Mouse (Mus musculus) testis, postnatal 10 days (tissue): Measurements from ENCODE around the gene Slc26a11.

ENCODE experiments used
- DNase-seq: peaks from one replicate; pipeline ENCODE4 v3.0.0; 2021; ENCODE audit warnings: low spot score

Slc26a11 gene

DNA sequence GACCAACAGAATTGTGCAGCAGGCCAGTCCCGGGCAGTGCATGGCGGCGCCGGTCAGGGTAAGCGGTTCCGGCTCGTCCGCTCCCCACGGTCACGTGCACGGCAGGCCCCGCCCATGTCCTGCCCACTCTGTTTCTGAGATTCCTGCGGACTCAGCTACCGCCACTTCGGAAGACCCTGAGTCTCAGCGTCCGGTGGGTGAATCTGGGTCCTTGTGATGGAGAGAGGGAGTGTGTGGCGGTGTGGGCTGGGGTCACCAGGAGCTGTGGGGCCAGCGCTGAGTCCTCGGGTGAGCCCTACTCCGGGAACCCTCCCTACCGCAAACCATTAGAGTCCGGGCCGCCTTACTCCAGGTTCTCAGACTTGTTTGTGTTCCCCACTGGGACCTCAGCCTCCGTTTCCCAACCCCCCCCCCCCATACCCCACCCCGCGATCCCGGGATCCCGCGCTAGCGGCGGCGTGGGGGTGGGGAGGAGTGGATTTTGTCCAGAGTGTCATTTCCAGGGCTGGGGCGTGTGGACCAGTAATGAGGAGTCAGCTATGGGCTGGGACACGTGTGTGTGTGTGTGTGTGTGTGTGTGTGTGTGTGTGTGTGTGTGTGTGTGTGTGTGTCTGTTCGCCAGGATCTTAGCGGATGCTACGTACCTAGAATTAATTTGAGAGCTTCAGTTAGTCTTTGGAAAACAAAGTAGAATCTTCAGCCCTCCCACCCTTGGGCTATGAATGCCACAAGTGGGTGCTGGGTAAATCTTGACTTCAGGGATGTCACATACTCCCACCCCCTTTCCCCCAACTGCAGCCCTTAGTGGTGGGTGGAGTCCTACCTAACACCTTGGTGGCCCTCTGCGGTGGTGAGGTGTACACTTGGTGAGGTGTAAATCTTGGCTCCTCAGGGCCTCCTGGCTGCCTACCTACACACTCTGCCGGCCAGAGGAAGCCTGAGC lies at the start of gene Slc26a11, which contains the start of gene Sgsh:
TSS of gene Slc26a11 (plus strand) at position 115 of the 943 bp plus-strand sequence.
TSS of gene Sgsh (minus strand) at position 94 of the 943 bp plus-strand sequence.
- peak; percentile 97 for DNase-seq

DNA sequence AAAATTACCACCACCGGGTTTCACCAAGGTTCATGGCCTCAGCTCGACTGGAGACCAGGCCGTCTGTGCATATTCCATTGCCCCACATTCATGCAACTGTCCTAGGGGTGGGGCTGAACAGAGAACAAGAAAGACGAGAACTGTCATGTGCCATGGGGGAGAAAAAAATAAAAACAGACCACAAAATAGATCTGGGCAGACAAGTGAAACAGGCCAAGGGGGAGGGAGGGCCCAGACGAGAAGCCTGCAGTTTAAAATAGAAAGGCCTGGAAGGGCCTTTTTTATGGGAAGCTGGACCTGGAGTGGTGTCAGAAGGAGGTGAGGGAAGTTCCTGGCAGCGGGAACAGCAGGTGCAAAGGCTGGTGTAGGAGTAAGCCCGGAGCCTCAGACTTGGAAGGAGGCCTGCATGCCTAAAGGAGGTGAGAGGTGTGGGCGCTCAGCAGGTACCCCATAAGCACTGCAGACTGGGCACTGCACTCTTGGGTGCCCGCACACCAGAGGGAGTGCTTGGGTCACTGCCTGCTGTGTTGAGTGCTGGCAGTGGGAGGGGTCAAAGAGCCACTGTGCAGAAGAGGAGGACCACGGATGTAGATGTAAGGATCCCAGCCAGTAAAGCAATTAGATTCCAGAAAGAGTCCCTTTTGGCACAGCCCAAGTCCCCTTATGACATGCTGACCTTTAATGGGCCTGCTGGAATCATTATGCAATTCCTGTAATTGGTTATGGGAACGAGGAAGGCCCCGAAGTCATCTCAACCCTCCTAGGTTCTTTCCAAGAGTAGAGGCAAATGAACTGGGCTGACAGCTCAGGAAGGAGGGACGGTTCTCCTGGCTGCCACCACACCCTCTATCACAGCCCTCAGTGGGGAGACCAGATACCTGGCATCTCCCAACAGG lies 48.3 kb upstream of the Slc26a11 start:
- DNase-seq = no peak

DNA sequence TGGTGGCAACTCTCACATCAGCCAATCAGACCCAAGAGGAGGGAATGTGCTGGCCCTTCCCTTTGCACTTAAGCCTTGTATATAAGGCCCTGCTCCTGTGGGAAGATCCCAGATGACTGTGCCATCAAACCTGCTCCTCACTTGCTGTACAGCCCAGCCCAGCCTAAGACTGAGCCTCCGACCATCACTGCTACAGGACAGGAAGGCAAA lies 47.8 kb upstream of the Slc26a11 start, which contains the start of gene Card14:
TSS of gene Card14 (plus strand) at position 111 of the 210 bp plus-strand sequence.
- no peak for DNase-seq

DNA sequence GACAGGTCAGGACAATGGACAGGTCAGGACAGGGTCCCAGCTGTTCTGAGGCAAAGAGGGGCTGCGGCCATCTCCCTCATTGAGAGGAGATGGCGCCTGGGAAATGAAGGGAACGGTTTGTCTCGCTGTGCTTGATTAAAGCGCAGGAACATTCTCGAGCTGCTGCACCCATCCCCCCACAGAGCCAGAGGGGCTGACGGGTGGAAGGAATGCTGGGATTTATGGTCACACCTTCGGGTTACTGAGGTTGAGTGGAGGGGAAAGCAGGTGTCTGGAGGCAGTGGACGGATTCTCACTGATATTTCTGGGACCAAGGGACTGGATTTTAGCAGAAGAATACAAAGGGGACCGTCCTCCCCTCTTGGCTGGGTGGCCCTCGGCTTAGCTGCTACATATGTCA lies 47.4 kb upstream of the Slc26a11 start:
- no peak for DNase-seq

DNA sequence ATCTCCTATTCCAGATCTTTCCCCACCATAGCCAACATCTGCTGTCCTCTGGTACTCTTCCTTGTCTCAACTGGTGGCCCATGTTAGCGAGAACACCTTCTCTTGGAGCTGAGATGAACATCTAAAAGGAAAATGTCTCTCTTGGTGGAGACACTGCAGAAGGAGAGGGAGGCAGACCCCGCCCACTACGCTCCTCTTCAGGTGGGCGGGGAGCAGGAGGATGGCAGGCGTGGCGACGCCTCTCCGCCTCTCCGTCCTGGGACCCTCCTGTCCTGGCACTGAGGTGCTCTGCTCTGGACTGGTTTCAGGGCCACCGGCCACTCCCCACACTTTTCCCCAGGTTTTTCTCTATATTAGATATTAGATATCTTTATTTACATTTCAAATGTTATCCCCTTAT lies 44.7 kb upstream of the Slc26a11 start:
- no peak for DNase-seq

DNA sequence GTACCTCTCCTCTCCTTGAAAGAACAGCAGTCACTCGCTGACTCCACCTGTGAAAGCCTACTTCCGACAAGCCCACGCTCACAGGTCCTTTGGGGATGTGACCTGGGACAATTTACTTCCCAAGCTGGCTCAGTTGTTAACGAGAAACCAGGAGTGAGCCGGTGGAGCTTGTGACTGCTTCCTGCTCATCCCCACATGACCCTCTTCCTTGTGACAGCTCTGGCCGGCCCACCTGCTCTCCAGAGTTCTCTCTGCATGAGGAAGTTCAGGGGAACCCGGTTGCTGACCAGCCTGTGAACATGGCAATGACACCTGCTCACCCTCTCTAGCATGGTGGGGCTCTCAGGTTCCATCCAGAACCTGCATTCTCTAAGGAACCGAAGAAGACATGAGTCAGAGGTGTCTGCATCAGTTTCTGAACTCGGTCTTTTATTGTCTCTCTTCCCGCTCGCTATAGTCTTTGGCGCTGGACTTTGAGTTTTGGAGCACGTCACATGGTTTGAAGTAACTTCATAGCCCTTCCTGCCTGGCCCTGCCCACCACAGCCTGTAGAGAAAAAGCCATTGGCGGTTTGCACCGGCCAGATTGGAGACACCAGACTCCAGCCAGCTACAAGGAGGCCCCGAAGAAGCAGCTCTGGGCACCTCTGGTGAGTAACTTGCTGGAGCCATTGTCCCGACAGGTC lies 41.0 kb upstream of the Slc26a11 start:
- DNase-seq = no peak

DNA sequence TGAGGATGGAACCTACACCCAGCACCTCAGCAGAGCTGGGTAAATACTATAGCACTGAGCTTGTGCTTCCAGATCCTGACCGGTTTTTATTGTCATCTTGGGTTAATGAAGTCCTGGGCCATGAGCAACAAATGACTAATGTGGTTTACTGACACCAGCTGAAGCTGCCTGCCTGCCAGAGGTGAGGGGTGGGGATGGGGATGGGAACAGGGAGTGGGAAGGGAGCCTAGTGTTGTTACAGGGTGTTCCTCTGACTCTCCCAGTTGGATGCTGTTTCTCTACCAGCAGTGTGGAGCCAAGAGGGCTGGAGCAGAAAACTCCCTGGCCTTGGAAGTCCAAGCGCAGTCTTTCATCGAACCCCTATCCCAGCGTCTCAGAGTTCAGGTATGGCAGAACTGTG lies 38.6 kb upstream of the Slc26a11 start:
- DNase-seq = peak; percentile 47

DNA sequence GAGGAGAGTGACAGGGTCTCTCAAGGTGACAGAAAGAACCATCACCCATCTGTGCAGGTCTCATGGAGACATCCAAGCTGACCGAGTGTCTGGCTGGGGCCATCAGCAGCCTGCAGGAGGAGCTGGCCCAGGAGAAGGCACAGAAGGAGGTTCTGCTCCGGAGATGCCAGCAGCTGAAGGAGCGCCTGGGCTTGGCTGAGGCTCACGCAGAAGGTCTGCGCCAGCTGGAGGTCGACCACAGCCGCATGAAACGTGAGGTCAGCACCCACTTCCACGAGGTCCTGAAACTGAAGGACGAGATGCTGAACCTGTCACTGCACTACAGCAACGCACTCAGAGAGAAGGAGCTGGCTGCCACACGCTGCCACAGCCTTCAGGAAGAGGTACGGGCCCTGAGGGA lies 32.8 kb upstream of the Slc26a11 start:
- DNase-seq = no peak

DNA sequence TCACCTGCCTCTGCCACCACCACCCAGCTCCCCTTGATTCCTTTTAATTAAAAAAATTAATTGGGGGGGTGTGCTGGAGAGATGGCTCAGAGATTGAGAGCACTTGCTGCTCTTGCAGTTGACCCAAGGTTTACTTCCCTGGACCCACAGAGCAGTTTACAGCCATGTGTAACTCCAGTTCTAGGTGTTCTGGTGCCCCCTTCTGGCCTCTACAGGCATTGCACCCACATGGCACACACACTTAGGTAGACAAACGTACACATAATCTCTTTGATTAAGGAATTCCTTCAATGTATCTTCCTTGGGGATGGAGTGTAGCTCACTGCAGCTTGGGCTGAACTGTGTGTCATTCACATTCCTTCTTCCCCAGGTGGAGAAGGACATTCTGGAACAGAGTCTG lies 30.3 kb upstream of the Slc26a11 start:
- no peak for DNase-seq

DNA sequence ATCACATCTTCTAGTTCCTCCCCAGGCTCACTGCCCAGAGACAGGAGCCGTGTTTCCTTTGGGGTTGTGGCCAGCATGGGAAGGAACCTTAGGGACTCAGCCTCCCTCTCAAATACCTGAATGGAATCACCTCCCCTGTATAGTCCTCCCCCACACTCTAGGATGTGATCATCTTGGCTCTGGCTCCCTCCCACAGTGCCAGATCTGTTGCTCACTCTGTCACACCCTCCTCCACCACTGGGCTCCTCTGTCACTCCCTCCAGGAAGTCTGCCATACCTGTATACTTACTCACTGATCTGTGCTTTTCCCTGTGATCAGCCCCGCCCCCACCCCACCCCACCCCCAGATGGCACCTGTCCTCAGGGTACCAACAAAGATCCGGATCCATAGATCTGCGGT lies 24.8 kb upstream of the Slc26a11 start:
- DNase-seq = no peak

DNA sequence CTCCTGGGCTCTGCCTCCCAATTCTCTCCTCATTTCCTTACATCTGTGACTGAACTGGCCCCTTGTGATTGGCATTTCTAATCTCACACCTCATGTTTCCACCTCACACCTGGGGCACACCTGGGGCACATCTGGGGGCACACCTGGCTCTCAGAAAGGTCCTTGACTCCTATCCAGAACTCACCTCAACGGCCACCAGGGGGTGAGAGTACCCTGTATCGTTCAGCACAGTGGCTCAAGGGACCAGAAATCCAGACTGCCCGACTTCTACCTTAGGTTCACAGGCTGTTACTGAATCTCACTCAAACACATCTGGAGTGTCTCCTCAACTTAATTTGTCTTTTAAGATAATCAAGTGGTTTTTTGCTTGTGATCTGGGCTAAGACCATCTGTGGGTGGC lies 23.4 kb upstream of the Slc26a11 start:
- DNase-seq = no peak

DNA sequence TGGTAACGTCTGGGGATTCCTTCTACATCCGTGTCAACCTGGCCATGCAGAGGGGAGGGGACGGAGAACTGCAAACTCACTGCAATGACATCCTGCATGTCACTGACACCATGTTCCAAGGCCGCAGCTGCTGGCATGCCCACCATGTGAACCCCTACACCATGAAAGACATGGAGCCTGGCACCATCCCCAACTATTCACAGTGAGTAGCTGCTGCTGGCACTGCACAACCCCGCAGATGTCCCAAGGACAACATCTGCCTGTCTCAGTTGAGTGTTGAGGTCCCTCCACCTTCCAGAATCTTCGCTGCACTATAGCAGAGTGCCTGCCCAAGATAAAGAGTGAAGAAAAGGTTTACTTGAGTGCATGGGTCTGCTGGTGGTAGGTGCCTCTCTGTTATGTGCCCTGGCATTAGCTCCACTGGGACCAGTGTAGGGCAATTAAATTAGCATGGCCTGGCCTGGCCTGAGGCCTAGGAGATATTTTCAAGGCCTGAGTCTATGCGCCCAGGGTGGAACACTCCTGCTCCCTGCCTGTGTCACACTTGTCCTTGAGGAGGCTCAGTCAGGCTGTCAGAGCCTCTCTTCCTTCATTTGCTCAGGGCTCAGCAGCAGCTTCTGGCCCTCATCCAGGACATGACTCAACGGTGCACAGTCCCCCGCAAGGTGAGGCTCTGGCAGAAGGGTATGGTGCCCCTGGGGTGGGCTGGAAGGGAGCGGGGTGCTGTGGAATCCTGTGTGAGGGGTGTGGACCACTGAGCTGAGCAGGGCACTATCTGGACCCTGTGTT lies 16.9 kb upstream of the Slc26a11 start:
- peak; percentile 66 for DNase-seq

DNA sequence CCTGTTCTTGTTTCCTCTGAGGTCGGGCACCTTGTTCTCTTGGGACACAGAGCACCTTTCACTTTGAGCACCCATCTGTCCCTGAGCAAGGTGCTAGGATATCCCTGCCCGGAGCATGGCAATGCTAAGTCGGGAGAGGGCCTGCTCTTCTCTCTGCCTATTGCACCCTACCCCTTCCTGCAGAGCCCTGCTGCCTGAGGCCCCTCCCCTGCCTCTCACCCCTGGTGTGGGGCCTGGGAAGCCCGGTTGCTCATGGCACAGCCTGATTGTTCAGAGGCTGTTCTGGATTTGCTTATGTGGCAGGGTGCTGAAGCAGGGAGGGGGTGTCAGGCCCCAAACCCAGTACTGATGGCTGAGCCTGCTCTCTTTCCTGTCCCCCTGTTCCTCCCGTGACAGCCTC lies 16.2 kb upstream of the Slc26a11 start:
- DNase-seq = no peak

DNA sequence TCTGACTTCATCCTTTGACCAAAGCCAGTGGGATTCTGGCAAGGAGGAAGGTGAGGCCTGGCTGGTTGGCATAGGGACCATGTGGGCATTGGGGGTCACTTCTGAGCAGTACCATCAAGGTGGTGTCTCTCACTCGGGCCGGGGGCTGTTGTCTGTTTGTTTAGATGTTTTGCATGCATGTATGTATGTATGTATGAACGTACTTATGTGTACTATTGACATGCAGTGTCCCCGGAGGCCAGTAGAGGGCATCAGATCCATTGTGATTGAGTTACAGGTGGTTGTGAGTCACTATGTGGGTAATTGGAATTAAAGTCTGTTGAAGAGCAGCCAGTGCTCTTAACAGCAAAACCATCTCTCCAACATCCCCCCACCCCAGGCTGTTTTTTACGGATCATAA lies 15.7 kb upstream of the Slc26a11 start:
- peak; percentile 80 for DNase-seq

DNA sequence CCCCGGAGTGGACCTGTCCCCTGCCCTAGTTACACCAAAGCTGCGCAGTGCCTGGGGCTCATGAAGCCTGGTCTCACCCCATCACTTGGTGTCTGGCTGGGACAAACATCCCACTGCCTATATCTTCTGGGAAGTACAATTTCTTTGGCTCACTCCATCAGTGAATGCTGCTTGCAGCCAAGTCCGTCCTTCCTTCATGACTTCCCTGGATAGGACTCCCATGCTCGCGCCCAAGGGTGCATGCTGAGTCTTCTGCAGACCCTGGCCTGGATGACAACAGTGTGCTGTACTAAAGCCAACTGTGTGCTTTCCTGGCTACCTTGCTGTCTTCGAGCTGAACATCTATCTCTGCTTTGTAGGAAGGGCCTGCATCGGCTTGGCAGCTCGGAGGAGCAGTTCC lies 11.2 kb upstream of the Slc26a11 start:
- DNase-seq = no peak

DNA sequence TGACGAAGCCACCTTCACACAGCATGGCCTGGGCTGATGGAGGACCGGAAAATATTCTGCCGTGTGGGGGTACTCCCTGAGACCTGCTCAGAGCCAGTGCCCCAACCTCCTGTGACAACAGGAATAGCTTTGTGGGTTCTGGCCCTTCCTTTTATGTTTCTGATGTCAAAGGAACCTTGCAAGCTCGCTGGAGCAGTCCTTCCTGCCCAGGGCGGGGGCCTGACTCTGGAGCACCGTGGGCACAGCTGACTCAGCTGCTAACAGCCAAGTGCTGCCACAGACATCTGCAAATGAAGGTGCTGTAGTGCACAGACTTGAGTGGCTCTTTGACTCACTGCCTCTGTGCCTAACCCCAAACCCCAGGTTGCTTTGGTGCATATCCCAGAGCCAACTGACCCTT lies 10.5 kb upstream of the Slc26a11 start:
- DNase-seq = no peak

DNA sequence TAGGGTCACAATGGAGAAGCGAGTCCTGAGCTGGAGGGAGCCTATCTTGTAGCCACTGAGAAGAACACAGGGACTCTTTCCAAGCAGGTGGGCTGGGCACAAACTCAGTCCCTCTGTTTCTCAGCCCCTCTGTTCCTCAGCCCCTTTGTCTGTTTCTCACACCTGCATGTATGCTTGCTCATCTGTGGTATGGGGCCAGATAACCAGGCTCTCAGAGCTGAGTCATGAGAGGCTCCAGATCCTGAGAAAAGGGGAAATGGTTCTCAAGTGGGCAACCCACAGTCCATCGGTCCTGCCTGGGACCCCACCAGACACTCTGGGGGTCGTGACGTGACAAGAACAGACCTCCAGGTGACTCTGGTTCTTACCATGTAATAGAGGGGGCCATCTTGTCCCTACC lies 8.2 kb upstream of the Slc26a11 start:
- no peak for DNase-seq

DNA sequence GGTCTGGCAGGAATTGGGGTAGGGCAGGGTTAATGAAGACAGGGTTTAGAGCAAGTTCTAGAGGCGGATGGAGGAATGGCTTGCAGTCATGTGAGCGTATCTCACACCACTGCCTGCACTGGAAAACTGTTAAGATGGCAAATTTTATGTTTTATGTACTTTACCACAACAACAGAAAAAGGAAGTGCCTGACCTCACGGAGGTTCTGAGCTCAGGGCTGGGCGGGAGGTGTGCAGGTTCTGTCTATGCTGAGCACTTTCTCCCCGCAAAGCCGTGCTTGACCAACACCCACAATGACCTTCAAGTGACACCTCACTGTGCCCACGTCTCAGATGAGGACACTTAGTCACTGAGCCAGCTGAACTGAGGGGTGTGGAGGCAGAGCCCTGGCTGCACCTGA lies 3.2 kb upstream of the Slc26a11 start:
- DNase-seq = no peak

DNA sequence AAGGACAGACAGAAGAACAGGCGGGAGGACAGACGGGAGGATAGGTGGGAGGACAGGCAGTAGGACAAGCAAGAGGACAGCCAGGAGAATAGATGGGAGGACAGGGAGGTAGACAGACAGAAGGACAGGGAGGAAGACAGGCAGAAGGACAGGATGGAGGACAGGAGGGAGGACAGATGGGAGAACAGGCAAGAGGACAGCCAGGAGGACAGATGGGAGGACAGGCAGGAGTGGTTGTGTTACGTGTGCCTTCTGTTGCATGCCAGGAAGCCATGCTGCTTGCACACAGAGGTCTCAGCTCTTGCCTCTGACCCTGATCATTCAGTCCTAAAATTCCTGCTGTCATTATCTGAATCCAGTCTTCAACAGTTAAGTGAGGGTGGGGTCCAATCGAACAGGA lies 1.4 kb upstream of the Slc26a11 start:
- no peak for DNase-seq

DNA sequence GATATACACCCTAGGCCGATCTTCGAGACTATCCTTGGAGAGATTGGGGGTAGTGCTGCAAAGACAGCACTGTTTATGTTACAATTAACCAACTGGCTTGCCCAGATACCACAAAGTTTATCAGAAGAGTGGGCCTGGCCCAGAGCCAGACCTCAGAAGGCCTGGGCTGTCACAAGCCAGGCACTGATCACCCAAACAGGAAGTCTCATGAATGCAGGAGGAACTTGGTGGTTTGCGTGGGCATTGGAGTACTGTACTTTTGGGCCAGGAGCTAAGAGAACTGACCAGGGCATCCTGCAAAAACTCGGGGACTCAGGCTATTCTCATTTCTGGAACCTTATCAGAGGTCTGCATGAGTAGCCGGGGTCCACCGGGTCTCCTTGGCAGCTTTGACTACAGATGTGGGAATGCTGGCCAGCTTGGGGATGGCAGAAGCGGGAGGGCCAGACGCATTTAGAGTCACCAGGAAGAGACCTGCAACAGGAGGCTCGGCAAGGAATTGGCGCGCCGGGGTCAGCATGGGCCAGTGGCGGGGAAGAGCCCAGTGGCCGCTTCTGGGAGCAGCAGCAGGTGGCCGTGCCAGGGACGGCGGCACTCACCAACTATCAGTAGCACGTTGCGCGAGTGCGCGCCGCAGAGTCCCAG lies 437 bp upstream of the Slc26a11 start:
- peak; percentile 77 for DNase-seq

DNA sequence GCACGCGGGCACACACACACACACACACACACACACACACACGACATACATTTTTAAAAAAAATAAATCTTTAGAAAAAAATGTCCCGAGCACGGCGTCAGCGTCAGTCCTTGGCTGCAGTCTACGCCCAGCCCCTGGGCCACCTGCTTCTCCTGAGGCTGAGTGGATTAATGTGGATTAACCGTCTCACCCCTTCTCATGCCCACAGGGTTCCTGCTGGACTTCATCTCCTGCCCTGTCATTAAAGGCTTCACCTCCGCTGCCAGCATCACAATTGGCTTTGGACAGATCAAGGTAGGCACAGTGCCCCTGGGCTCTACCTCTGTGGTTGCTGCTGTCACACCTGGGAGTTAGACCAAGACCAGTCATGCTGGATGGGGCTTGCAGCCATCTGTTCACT lies 3.7 kb downstream of the Slc26a11 start:
- no peak for DNase-seq
